In the genomic region with DNA sequence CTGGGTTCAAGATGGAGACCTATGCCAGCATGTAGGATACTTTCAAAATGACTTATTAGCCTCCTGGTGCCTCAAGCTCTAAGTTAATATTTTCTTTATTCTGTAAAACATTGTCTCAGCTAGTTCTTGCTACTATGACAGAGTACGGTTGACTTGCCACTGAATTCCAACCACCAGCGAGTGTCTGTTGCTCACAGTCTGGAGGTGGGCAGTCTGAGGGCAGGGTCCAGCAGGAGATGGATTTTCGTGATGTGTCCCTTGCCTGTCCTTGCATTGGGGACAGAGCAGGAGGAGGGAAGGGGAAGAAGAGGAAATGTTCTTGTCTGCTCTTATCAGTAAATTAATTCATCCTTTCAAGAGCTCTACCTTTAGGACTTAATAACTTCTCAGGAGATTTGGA, we compare ENCODE assay signal across 17 mouse cellular contexts.
"Had no signal": no experiment of that assay in that cellular context is flagged by ENCODE, and none has a peak within 500 bp of the region (broad histone marks: within the 10 kb centered on the region; RNA-seq: fewer than 3 reads in every experiment).

No protein-coding gene starts in this region.

- H3K27me3 ChIP-seq: neural tube, embryonic 13.5 days; stomach, embryonic 15.5 days had no signal

- H3K9ac ChIP-seq: limb, embryonic 12.5 days; limb, embryonic 15.5 days; liver, embryonic 14.5 days; liver, postnatal 0 days; lung, embryonic 14.5 days; midbrain, embryonic 13.5 days; neural tube, embryonic 13.5 days; stomach, embryonic 15.5 days had no signal

- DNase-seq: left cerebral cortex, postnatal 4 days; liver, postnatal 0 days; lung, embryonic 14.5 days; retina, postnatal 1 day; right cerebral cortex, postnatal 25 days; thymus, postnatal 36 days had no signal

- H3K4me1 ChIP-seq: megakaryocyte, embryonic 14.5 days had no signal

- ATAC-seq: intestine, postnatal 0 days; liver, postnatal 0 days had no signal

- H3K36me3 ChIP-seq: limb, embryonic 12.5 days; limb, embryonic 15.5 days; midbrain, embryonic 10.5 days; midbrain, embryonic 13.5 days; neural tube, embryonic 13.5 days; stomach, embryonic 15.5 days had no signal

- H3K9me3 ChIP-seq: limb, embryonic 12.5 days; limb, embryonic 15.5 days; megakaryocyte, embryonic 14.5 days; midbrain, embryonic 10.5 days; midbrain, embryonic 13.5 days; neural tube, embryonic 13.5 days; stomach, embryonic 15.5 days had no signal

- H3K4me2 ChIP-seq: limb, embryonic 12.5 days; limb, embryonic 15.5 days; liver, embryonic 11.5 days; lung, embryonic 14.5 days; midbrain, embryonic 13.5 days; neural tube, embryonic 13.5 days; stomach, embryonic 15.5 days had no signal

- H3K27ac ChIP-seq: limb, embryonic 12.5 days; limb, embryonic 15.5 days; liver, embryonic 14.5 days; midbrain, embryonic 10.5 days; midbrain, embryonic 13.5 days; stomach, embryonic 15.5 days had no signal

- H3K4me3 ChIP-seq: limb, embryonic 12.5 days; limb, embryonic 15.5 days; megakaryocyte, embryonic 14.5 days; midbrain, embryonic 10.5 days; midbrain, embryonic 13.5 days; myocyte; neural tube, embryonic 13.5 days; stomach, embryonic 15.5 days had no signal
